Mouse (Mus musculus) hindbrain, embryonic 13.5 days (tissue): ENCODE results near the gene Chrna9. TPM values are rescaled to one million over a fixed set of nuclear protein-coding genes. Genes with fewer than 3 reads are reported as not detected.
A peak's percentile ranks its signal among the peaks of the same experiment; 100 is the strongest.

Experiments
- ATAC-seq: fragments of 200-750 bp; cut with Nextera tagmentation; 2 replicates; pipeline ENCODE4 v1.8.0; 2017; ENCODE audit warnings: moderate TSS enrichment; ENCODE audit not compliant: low FRiP score
- H3K27ac ChIP-seq: fragments of 300-500 bp; sonication (generic); 2 replicates; pipeline ENCODE4 v1.5.1; 2015; ENCODE audit warnings: inconsistent platforms, mild to moderate bottlenecking, moderate library complexity
- H3K27me3 ChIP-seq: fragments of 300-500 bp; sonication (generic); 2 replicates; pipeline ENCODE4 v1.6.1; 2015; ENCODE audit warnings: mild to moderate bottlenecking, inconsistent platforms
- H3K36me3 ChIP-seq: fragments of 300-500 bp; sonication (generic); 2 replicates; pipeline ENCODE4 v1.6.1; 2015; ENCODE audit warnings: mild to moderate bottlenecking, inconsistent platforms
- H3K4me1 ChIP-seq: fragments of 300-500 bp; sonication (generic); replicated peaks from 2 replicates; pipeline ENCODE4 v1.6.1; 2015; ENCODE audit warnings: inconsistent platforms
- H3K4me2 ChIP-seq: fragments of 300-500 bp; sonication (generic); 2 replicates; pipeline ENCODE4 v1.6.1; 2015; ENCODE audit warnings: inconsistent platforms, mild to moderate bottlenecking, moderate library complexity
- H3K4me3 ChIP-seq: fragments of 300-500 bp; sonication (generic); 2 replicates; pipeline ENCODE4 v1.5.1; 2015; ENCODE audit warnings: mild to moderate bottlenecking, inconsistent platforms
- H3K9ac ChIP-seq: fragments of 300-500 bp; sonication (generic); 2 replicates; pipeline ENCODE4 v1.6.1; 2015; ENCODE audit warnings: mild to moderate bottlenecking, inconsistent platforms
- H3K9me3 ChIP-seq: fragments of 300-500 bp; sonication (generic); 2 replicates; pipeline ENCODE4 v1.6.1; 2016; ENCODE audit warnings: inconsistent platforms
- WGBS: fragments of 180-500 bp; shearing (Covaris S2); methylation state at CpG from one replicate; pipeline ENCODE4 v1.1.7; 2015; 5-methylcytosine and 5-hydroxymethylcytosine counted together
- polyA plus RNA-seq: library from polyadenylated mRNA; unstranded; fragments of >200 nt; fragmentation: Nextera tagmentation; extraction: Ambion mirVana; gene quantifications from 2 replicates; pipeline ENCODE4 v1.2.1, GENCODE M21; 2015

Chrna9 gene
- polyA plus RNA-seq, 1 experiment from 2014 or later: not detected

GRCm38 (mm10) chr5:65950679-65951512, 16.2 kb downstream of the Chrna9 start:
- H3K27ac ChIP-seq: peak overlapping the region; percentile 95
- peak overlapping the region; percentile 48 for H3K4me2 ChIP-seq
- H3K9ac ChIP-seq: peak overlapping the region; percentile 49; the same call in 1 of the 2 replicates
- no peaks in the 10 kb centered on the region for H3K9me3 ChIP-seq
- 0 out of 2 replicates have a peak overlapping the region, but pooled peaks have one; percentile 0 for H3K4me3 ChIP-seq
- no peaks in the 10 kb centered on the region for H3K36me3 ChIP-seq
- H3K4me1 ChIP-seq: peaks cover 26% of the 10 kb centered on the region
- H3K27me3 ChIP-seq: no peaks in the 10 kb centered on the region
- 34% methylated on average over 18 of the region's 18 CpGs for WGBS
- peak; percentile 68 for ATAC-seq

GRCm38 (mm10) chr5:65951513-65951909, 16.8 kb downstream of the Chrna9 start:
- peaks cover 28% of the 10 kb centered on the region for H3K4me1 ChIP-seq
- no peaks in the 10 kb centered on the region for H3K36me3 ChIP-seq
- 71% methylated on average over 4 of the region's 4 CpGs for WGBS
- no peaks in the 10 kb centered on the region for H3K9me3 ChIP-seq
- H3K27me3 ChIP-seq: no peaks in the 10 kb centered on the region
- ATAC-seq: no peak
- no peak overlapping the region for H3K4me2 ChIP-seq
- peak overlapping the region; percentile 95 for H3K27ac ChIP-seq
- no peak overlapping the region for H3K4me3 ChIP-seq
- no peak overlapping the region for H3K9ac ChIP-seq

- H3K4me3 ChIP-seq: no peak overlapping the region
- H3K9ac ChIP-seq: no peak overlapping the region
- no peaks in the 10 kb centered on the region for H3K36me3 ChIP-seq
- no peaks in the 10 kb centered on the region for H3K27me3 ChIP-seq
- H3K4me2 ChIP-seq: no peak overlapping the region
- no peaks in the 10 kb centered on the region for H3K9me3 ChIP-seq
- WGBS: 93% methylated on average over 16 of the region's 16 CpGs
- peaks cover 28% of the 10 kb centered on the region for H3K4me1 ChIP-seq
- no peak for ATAC-seq
- peak overlapping the region; percentile 73 for H3K27ac ChIP-seq
Observed at GRCm38 (mm10) chr5:65954130-65955080, 19.7 kb downstream of the Chrna9 start.

GRCm38 (mm10) chr5:65955343-65956143, 20.8 kb downstream of the Chrna9 start:
- Histone ChIP-seq H3K4me3 (peak overlapping the region; percentile 22; the same call in 1 of the 2 replicates), H3K4me1 (peaks cover 18% of the 10 kb centered on the region), H3K27ac (peak overlapping the region; percentile 73), H3K36me3 (no peaks in the 10 kb centered on the region), H3K9ac (no peak overlapping the region), H3K4me2 (peak overlapping the region; percentile 50), H3K9me3 (no peaks in the 10 kb centered on the region), H3K27me3 (no peaks in the 10 kb centered on the region)
- WGBS: 36% methylated on average over 23 of the region's 23 CpGs
- peak; percentile 38; the same call in 1 of the 2 replicates for ATAC-seq

GRCm38 (mm10) chr5:65956144-65957008, 21.7 kb downstream of the Chrna9 start:
- peaks cover 15% of the 10 kb centered on the region for H3K4me1 ChIP-seq
- no peak for ATAC-seq
- H3K27me3 ChIP-seq: no peaks in the 10 kb centered on the region
- H3K9ac ChIP-seq: no peak overlapping the region
- no peaks in the 10 kb centered on the region for H3K36me3 ChIP-seq
- no peaks in the 10 kb centered on the region for H3K9me3 ChIP-seq
- H3K4me3 ChIP-seq: peak overlapping the region; percentile 22; the same call in 1 of the 2 replicates
- H3K4me2 ChIP-seq: peak overlapping the region; percentile 50
- H3K27ac ChIP-seq: 0 out of 2 replicates have a peak overlapping the region, but pooled peaks have one; percentile 73
- 81% methylated on average over 9 of the region's 9 CpGs for WGBS

GRCm38 (mm10) chr5:65958597-65958996, 23.9 kb downstream of the Chrna9 start:
- 8% methylated on average over 4 of the region's 4 CpGs for WGBS
- ATAC-seq: no peak
- Histone ChIP-seq H3K4me3 (no peak overlapping the region), H3K4me1 (peaks cover 15% of the 10 kb centered on the region), H3K36me3 (no peaks in the 10 kb centered on the region), H3K9ac (no peak overlapping the region), H3K4me2 (no peak overlapping the region), H3K9me3 (no peaks in the 10 kb centered on the region), H3K27ac (no peak overlapping the region), H3K27me3 (no peaks in the 10 kb centered on the region)

DNA sequence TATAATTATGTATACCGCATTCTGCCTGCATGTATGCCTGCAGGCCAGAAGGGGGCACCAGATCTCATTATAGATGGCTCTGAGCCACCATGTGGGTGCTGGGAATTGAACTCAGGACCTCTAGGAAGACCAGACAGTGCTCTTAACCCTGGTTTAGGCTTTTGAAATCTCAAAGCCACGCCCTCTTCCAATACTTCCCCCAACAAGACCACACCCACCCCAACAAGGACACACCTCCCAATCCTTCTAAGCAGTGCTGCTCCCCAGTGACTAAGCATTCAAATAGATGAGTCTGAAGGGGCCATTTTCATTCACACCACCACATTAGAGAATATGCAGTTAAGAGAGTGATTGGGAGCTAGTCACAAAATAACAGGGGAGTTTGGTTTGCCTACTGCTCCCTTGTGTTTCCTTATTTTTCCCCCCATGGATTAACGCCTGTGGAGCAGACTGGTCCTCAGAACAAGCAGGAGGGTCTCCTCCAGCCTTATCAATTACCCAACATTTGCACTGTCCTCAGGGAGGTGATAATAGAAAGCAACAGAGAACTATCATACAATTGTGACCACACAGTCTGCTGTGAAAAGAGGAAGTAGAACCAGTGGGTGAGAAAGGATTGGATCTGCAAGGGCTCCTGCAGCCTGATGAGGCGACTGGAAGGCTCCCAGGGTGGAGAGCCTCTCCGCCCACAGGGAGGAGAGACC, 25.3 kb downstream of the Chrna9 start:
- no peak overlapping the region for H3K4me2 ChIP-seq
- no peaks in the 10 kb centered on the region for H3K27me3 ChIP-seq
- no peak for ATAC-seq
- H3K4me3 ChIP-seq: no peak overlapping the region
- no peaks in the 10 kb centered on the region for H3K9me3 ChIP-seq
- H3K36me3 ChIP-seq: no peaks in the 10 kb centered on the region
- peaks cover 10% of the 10 kb centered on the region for H3K4me1 ChIP-seq
- 80% methylated on average over 5 of the region's 5 CpGs for WGBS
- H3K27ac ChIP-seq: no peak overlapping the region
- H3K9ac ChIP-seq: no peak overlapping the region

GRCm38 (mm10) chr5:65960597-65960950, 25.9 kb downstream of the Chrna9 start:
- no peak for ATAC-seq
- no peaks in the 10 kb centered on the region for H3K36me3 ChIP-seq
- H3K4me2 ChIP-seq: no peak overlapping the region
- no peaks in the 10 kb centered on the region for H3K9me3 ChIP-seq
- no peak overlapping the region for H3K4me3 ChIP-seq
- H3K4me1 ChIP-seq: peaks cover 5% of the 10 kb centered on the region
- no peaks in the 10 kb centered on the region for H3K27me3 ChIP-seq
- 91% methylated on average over 11 of the region's 11 CpGs for WGBS
- H3K27ac ChIP-seq: no peak overlapping the region
- no peak overlapping the region for H3K9ac ChIP-seq

GRCm38 (mm10) chr5:65963291-65963690, 28.6 kb downstream of the Chrna9 start:
- no peaks in the 10 kb centered on the region for H3K36me3 ChIP-seq
- H3K27me3 ChIP-seq: no peaks in the 10 kb centered on the region
- no peak overlapping the region for H3K4me3 ChIP-seq
- WGBS: 95% methylated on average over 5 of the region's 5 CpGs
- H3K27ac ChIP-seq: no peak overlapping the region
- no peaks in the 10 kb centered on the region for H3K9me3 ChIP-seq
- no peak for ATAC-seq
- no peak overlapping the region for H3K9ac ChIP-seq
- no peaks in the 10 kb centered on the region for H3K4me1 ChIP-seq
- no peak overlapping the region for H3K4me2 ChIP-seq

DNA sequence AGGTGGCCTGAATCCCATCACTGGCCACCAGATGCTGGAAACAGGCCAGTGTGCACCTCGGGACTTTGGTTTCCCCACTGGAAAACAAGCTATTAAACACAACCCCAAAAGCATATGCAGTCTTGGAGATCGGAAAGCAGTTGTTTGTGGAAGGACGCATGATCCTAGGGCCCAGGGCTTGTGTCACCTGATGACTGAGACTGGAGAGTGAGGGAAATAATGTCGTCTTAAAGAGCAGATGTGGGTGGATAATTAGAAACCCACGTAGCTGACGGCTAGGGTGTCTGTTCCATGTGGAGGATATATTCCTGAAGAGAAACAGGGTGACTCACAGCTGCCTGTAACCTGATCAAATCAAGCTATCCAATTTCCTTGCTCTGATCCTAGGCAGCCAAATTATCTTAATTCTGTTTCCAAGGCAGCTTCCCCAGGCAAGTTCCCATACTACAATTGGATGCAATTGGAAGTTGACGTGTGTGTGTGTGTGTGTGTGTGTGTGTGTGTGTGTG, 31.1 kb downstream of the Chrna9 start:
- Histone ChIP-seq H3K4me1 (no peaks in the 10 kb centered on the region), H3K9me3 (no peaks in the 10 kb centered on the region), H3K9ac (no peak overlapping the region), H3K27me3 (no peaks in the 10 kb centered on the region), H3K27ac (no peak overlapping the region), H3K36me3 (no peaks in the 10 kb centered on the region), H3K4me2 (no peak overlapping the region), H3K4me3 (no peak overlapping the region)
- ATAC-seq: no peak
- WGBS: 72% methylated on average over 7 of the region's 7 CpGs
